Mouse (Mus musculus) myocyte (in vitro differentiated cells): ENCODE results near the gene Camk2d.

Source experiments
- MAX ChIP-seq: IDR thresholded peaks from one replicate; pipeline ENCODE4 v1.6.1; 2011; ENCODE audit warnings: low read depth, mild to moderate bottlenecking, control low read depth
- POLR2A ChIP-seq: IDR thresholded peaks from one replicate; pipeline ENCODE4 v1.6.1; 2011; ENCODE audit warnings: low read depth, mild to moderate bottlenecking, control low read depth, moderate library complexity; ENCODE audit not compliant: insufficient read length
- POLR2AphosphoS2 ChIP-seq: IDR thresholded peaks from one replicate; pipeline ENCODE4 v1.6.1; 2011; ENCODE audit warnings: low read depth, control low read depth; ENCODE audit not compliant: insufficient read length
- TCF12 ChIP-seq: IDR thresholded peaks from one replicate; pipeline ENCODE4 v1.6.1; 2011; ENCODE audit warnings: mild to moderate bottlenecking, control low read depth; ENCODE audit not compliant: poor library complexity, insufficient read depth, severe bottlenecking
- USF1 ChIP-seq: IDR thresholded peaks from one replicate; pipeline ENCODE4 v1.6.1; 2011; ENCODE audit warnings: low read depth, mild to moderate bottlenecking, control low read depth, moderate library complexity

DNA sequence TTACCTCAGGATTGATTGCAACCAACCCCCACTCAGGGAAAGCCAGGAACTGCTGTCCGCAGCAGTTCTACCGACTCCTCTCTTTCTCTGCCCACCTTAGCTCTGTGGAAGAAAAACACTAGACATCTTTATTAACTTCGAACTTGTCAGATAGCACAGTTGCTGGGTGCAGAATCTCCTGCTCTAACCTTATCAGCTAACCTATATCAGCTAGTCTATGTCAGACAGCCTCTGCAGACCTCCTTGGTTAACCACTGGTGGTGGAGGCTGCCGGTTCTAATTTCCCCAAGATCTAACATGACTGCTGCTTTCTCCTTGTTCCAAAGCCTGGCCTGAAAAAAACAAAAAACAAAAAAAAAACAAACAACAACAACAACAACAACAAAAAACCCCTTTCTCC, 85.9 kb downstream of the Camk2d start:
- TF ChIP-seq POLR2A (no peak), TCF12 (no peak), USF1 (no peak), MAX (no peak), POLR2AphosphoS2 (no peak)
